Mouse (Mus musculus): Measurements from ENCODE around the gene Gm13083.
"Not testable (repeated sequence)": the region's sequence is repeated elsewhere in the genome, so short reads cannot be mapped to it uniquely, and the experiment has no call there.

Gene Gm13083

DNA sequence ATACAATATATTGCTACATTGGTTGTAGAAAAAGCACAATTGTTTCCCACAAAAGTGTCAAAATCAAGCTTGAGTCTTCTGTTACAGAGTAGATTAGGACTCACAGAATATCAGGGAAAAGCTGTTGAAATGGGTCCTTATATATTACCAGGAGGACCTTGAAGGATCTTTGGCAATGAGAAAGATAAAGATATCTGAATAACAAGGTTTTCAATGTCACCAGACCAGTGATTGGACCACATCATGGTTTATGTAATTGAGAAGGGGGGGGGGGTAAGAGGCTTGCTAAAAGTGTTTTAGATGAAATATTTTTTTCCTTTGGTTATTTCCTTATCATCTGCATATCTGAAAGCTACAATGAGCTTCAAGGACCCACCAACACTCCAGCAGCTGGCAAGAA, at the start of gene Gm13083:
TSS of gene Gm13083 (plus strand) at position 301 of the 400 bp plus-strand sequence.
- DNase-seq: not testable (repeated sequence)

DNA sequence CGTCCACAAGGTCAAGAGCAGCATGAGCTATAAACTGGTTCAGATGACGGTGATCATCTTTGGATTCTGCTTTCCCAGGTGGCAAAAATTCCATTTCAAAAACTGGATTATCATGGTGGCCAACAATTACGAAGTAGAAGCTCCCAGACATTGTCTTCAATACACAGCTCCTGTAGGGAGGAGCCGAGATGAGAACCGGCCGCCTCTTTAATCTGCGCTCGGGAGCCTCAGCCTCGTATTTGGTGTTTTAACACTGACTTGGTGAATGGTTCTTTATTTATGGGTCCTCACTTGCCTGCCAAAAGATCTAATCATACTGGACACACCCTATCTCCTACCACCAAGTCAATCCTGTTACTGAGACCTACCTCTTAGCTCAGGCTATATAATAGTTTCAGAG, 2.9 kb upstream of the Gm13083 start:
- not testable (repeated sequence) for DNase-seq

DNA sequence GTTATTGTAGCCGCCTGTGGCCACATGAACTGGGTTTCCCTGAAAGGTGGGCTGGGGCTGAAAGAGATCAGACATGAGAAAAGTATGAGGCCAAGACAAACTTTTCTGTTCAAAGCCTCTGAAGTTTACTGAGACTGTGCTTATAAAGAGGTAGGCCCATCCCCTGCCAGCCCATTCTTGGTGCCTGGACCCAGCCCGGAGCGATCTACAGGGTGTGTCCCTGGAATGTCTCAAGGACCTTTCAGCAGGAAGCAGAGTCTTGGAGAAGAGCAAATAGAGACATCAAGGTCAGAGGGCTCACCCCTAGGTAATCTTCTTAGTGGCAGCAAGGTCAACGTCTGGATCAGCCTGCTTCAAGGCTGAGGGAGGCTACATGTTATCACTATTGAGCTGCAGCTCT, 3.3 kb downstream of the Gm13083 start:
- not testable (repeated sequence) for DNase-seq

DNA sequence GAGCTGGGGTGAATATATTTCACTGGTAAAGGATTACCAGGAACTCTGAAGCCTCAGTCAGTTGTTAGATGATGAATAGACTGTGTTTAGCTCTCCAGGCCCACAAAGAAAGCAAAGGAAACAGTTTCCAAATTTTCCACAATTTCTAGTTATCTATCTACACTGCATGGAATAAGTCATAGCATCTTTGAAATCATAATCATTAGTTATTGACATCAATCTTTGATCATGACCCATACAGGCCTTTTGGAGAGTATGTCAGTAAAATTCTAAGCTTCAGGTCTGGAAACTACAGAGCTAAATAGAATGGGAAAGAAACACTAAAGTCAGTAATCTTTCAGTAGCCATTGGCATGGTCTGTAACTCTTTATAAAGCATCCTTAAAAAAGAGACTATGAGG, 42.3 kb downstream of the Gm13083 start, which contains the start of gene Gm13088:
TSS of gene Gm13088 (minus strand) at position 101 of the 400 bp plus-strand sequence.
- DNase-seq: not testable (repeated sequence)

Data from thymus, adult 18-20 months (tissue).